Mouse (Mus musculus) c-Kit-positive CD71-positive TER-119-negative erythroid progenitor cells, embryonic 14.5 days (primary cell): Measurements from ENCODE around the gene Lax1.
"Not testable (repeated sequence)": the region's sequence is repeated elsewhere in the genome, so short reads cannot be mapped to it uniquely, and the experiment has no call there.

ENCODE experiments used
- DNase-seq: peaks from one replicate; pipeline ENCODE4 v3.0.0-alpha.2; 2013; ENCODE audit warnings: low read depth

Gene Lax1

GRCm38 (mm10) chr1:133689897-133690296 lies at the start of gene Lax1:
TSS of gene Lax1 (minus strand) at chr1:133690108.
- DNase-seq: no peak

DNA sequence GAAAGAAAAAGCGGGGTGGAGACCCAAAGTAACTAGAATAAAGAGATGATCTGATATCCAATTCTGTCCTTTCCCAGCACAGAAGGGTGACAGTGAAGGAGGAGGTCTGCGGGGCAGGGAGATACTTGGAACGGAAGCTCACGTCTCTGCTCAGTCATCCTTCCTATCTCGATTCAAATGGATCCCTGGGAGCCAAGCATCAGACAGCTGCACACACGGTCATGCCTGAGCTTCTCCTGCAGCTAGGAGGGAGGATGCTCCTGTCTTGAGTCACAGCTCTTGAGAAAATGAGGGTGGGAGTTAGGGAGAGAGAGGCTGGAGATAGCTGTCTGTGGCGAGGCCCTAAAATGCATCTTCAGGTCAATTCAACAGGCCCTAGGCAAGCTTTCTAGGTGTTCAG lies 46.8 kb upstream of the Lax1 start:
- DNase-seq: no peak

GRCm38 (mm10) chr1:133735995-133736652 lies 46.2 kb upstream of the Lax1 start:
- DNase-seq: no peak

DNA sequence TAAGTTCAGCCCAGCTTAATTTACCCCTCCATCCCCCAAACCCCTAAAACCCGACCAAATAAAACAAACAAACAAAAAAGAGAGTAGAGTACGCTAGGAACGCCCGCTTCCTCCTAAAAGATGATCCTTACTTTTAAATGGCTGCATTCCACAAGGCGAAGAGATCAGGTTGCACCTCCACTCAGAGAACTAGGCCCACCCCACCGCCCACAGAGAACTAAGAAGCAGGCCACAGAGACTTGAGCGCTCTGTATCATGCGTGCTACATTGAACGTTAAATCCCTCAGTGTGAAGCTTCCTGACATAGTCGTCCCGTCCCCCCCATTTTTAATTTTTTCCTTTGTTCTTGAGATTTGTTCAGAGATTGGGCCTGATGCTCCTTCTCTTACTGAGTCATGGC lies 42.9 kb upstream of the Lax1 start:
- no peak for DNase-seq

- DNase-seq: peak; percentile 42
Measured at GRCm38 (mm10) chr1:133728339-133728738, 38.4 kb upstream of the Lax1 start.

DNA sequence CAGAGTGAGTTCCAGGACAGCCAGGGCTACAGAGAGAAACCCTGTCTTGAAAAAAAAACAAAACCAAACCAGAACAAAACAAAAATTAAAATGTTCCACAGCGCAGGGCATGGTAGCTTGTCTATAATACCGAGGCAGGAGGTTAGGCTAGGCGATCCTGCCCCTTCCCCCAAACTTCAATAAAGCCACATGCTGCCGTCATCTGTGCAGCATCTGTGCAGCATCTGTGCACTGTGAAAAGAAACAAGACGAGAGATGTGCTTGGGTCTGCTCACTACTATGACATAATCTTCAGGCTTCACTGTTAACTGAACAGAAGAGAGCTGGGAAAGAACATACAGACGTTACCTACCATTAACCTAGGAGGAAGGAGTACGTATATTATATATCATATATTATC lies 30.4 kb upstream of the Lax1 start:
- no peak for DNase-seq

DNA sequence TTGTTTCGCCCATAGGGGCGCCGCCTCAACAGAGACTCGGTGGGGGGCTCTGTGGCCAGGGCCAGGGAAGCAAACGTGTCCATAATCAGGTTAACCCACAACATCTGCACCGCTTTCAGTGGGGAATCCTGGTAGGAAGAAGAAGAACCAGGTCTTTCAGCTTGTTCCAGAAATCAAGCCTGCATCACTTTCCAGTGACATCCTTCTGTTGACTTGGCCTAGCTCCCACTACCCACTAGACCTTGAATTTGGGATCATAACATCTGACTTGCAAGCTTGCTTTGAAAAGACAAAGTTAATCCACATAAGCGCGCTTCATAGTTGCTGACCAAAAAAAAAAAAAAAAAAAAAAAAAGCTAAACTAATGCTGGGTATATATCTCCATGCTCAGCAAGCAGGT lies 28.9 kb upstream of the Lax1 start:
- DNase-seq: no peak

GRCm38 (mm10) chr1:133718296-133718695 lies 28.4 kb upstream of the Lax1 start:
- no peak for DNase-seq

DNA sequence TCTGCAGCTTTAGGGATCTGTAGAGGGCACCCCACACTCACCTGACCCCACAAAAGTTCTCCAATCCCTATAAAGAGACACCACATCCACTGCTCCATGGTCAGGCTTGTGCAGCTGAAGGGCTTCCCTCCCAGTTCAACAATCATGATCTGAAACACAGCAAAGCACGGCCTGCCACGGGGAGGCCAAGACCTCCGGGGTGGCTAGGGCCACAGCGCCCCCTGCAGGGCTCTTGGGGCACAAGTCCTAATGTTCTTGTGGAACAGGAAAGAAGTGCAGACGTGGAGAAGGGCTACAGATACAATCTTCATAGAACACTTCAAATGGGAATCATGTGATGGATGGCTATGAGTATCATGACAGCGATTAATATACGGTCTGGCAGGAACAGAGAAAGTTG lies 26.6 kb upstream of the Lax1 start:
- DNase-seq: peak; percentile 45

DNA sequence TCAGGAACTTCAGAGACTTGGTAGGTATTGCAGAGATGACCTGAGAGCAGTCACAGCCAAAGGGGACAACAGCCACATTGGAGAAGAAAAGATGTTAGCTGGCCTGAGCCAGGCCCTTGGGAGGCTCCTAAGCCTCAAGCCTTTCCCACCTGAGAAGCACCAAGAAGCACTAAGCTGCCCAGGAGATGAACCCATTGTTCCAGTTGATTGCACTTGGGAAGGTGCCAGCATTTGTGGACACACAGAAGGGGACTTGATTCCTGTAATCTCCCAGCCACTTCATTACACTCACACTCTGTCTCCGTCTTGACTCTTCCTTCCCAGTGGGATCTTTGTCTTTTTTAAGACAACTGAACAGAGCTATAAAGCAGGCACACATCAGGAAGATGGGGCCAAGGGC lies 25.3 kb upstream of the Lax1 start:
- DNase-seq: no peak

- DNase-seq: no peak
Measured at GRCm38 (mm10) chr1:133713009-133713370, 23.1 kb upstream of the Lax1 start.

DNA sequence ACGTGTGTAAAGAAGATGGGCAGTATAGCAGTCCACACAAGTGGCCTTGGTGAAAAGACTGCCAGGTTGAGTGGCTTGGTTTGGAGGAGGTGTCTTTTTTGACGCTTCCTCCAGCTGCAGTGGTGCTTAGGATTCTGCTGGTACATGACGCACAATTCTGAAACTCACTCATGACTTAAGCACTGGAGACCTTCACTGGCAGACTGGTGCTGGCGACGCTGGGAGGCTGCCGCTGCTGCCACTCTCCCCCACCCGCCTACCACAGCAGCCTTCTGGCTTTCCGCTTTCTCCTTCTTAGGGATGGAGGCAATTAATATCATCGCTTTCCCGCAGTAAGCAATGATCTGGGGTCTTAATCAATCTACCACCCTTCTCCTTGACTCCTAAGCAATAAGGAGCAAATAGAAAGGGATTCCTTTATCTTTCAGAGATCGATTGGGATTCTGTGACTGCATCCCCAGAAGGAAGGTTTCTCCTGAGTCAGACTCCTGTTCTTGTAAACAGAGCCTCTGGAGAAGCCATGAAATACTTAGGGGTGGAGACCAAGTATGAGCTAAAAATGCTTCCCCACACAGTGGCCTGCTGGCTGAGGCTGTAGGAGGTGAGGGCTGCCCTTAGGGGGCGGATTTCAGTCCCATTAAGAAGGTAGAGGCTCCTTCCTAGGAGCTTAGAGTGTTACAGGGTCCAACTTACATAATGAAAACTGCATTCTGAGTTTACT lies 22.5 kb upstream of the Lax1 start:
- DNase-seq: no peak

GRCm38 (mm10) chr1:133711376-133711775 lies 21.5 kb upstream of the Lax1 start:
- DNase-seq: no peak

DNA sequence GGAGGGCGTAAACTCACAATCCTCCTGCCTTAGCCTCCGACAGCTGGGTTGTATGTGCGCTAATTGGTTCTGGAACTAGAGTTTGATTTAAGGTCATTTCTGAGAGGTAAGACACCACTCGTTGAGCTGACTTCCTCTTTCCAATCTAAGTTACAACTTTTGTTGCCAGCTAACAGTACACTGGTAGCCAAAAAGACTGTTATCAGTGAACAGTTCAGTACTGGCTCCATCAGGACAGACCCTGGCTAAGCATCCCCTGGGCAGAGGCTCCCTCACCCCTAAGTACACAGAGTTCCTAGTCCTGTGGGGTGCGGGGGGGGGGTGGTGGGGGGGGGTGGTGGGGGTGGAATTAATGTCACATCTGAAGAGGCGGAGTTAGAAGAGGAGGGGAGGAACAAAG lies 21.0 kb upstream of the Lax1 start:
- no peak for DNase-seq

DNA sequence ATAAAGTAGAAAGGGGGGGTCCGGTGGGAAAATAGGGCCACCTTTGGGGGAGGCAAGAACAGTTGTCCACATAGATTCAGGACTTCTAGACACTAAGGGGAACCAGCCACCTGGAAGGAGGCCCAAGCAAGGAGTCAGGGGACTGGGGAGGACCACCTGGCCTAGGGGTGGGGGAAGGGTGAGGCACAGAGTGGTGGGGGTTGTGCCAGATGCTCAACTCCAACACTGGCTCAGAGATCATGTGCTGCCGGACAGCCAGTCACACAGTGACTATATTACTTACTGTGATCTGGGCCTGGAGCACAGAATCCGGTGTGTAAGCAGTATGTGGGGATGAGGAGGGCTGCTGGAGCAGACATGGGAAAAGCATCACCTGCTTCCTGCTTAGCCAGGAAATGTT lies 19.4 kb upstream of the Lax1 start:
- no peak for DNase-seq

DNA sequence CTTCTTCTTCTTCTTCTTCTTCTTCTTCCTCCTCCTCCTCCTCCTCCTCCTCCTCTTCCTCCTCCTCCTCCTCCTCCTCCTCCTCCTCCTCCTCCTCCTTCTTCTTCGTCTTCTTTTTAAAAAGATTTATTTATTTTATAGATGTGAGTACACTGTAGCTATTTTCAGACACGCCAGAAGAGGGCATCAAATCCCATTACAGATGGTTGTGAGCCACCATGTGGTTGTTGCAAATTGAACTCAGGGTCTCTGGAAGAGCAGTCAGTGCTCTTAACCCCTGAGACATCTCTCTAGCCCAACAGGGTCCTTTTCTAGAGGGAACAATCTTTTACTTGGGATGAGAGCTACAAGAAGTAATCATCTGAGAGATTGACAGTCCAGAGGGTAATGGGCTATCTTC lies 11.9 kb upstream of the Lax1 start:
- not testable (repeated sequence) for DNase-seq

DNA sequence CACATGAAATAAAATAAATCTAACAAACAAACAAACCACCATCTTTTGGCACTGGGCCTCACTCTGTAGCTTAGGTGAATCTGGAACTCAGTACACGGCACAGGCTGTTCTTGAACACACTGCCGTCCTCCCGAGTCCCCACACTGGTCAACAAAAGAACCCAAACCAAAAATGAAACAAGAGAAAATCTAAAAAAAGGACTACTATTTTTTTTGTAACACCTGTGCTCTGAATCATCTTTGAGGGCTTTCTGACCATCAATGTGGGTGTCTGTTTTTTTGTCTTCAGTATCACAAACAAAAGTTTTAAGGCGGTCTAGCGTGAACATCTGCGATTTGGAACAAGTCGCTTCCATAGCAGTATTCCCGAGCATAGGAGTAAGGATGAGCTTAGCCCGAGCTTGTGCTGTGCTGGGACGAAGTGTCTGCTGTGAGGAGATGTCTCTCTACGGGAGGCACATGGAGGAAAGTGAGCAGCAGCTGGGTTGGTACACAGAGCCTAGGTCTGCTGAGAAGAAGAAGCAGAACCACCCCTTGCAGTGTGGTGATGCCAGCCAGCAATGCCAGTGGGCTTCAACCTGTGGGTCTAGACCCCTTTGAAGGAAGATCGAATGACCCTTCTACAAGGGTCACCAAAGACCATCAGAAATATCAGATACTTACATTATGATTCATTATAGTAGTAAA lies 8.2 kb upstream of the Lax1 start:
- no peak for DNase-seq

DNA sequence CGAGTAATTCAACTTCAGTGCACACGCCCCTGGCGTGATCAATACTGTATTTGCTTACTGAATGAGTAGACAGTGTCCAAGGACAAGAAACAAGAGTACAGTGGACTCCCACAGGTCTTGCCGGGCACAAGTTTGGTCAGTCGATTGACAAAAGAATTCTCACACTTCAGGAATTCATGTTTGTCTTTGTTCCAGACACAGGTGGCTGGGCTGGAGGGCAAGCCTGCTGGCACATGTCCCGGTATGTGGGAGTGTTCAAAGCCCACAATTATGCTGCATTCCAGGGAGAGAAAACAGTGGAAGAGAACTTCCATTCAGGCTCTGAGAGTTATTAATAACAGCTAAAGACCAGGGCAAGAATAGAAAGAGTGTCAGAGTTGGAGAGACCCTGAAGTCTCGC lies 6.0 kb upstream of the Lax1 start:
- no peak for DNase-seq

DNA sequence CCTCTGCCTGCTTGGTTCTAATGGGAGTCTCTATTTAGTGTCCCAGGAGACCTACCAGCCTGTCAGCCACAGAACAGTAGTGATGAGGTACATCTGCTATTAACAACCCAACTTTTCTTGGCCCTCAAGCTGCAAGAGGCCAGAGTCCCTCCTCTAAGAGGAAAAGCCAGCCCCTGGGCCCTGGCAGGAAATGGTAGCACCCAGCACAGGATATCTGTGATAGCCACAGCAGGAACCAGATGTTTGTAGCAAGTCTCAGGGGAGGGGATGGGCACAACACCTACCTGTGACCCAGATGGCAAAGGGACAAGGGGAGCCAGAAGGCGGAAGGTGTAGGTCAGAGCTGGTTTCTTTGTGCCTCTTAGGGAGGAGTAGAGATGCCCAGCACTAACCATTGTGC lies 5.0 kb upstream of the Lax1 start:
- no peak for DNase-seq

GRCm38 (mm10) chr1:133694301-133694700 lies 4.4 kb upstream of the Lax1 start:
- no peak for DNase-seq

DNA sequence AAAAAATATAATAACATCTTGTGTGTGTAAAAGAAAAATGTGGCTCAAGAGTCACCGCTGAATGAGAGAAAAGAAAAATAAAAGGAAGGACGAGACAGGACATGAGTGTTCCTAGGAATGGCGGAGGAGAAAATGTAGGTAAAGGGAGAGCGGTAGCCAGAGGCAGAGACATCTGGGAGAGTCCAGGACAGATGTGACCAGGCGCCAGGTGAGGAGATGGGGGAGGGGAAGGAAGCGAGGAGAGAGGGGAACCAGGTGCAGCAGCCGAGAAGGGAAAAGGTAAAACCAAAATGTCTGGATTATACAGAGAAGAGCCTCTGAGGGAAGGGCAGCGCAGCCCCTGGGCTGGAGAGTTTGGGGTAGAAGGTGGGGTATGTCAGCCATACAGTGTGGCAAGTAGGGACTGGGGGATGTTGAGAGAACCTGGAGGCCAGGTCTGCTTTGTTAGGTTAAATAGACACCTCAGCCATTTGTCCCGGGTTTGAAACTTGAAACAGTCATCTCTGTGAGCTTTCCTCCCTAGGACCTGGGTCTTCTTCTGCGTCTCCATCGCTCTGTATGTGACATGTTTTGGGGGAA lies 3.7 kb upstream of the Lax1 start:
- DNase-seq: no peak

DNA sequence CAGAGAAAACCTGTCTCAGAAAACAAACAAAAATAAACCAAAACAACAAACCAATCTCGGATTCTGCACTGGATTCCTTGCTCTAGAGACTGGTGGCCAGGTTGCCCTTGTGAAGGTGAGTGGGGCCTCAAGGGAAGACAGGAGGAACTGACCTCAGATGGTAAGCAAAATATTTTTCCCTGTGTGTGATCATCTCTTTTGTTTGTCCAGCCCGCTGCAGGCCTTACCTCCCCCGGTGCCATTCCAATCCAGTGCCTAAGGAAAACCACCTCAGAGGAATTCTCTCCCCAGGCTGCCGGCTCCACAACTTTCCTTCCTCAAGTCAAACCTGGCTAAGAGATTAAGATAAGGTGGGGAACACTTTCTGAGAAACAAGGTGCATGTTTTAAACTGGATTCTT lies 2.3 kb upstream of the Lax1 start:
- DNase-seq: no peak

GRCm38 (mm10) chr1:133691046-133691445 lies 1.1 kb upstream of the Lax1 start:
- DNase-seq: no peak
